Mouse (Mus musculus) stomach, embryonic 16.5 days (tissue): Measurements from ENCODE around the gene Tdgf1. TPM values are rescaled to one million over a fixed set of nuclear protein-coding genes. Genes with fewer than 3 reads are reported as not detected.

Experiments used
- ATAC-seq: fragments of 200-750 bp; cut with Nextera tagmentation; 2 replicates; pipeline ENCODE4 v1.8.0; 2017; ENCODE audit warnings: moderate number of reproducible peaks, moderate TSS enrichment; ENCODE audit not compliant: insufficient read depth, low FRiP score
- H3K27ac ChIP-seq: fragments of 300-500 bp; sonication (generic); 2 replicates; pipeline ENCODE4 v1.5.1; 2014; ENCODE audit warnings: low read length
- H3K27me3 ChIP-seq: fragments of 300-500 bp; sonication (generic); 2 replicates; pipeline ENCODE4 v1.6.1; 2014; ENCODE audit warnings: low read length, control low read depth, mixed read lengths; ENCODE audit not compliant: control insufficient read depth, insufficient read depth
- H3K36me3 ChIP-seq: fragments of 300-500 bp; sonication (generic); 2 replicates; pipeline ENCODE4 v1.6.1; 2014; ENCODE audit warnings: low read length; ENCODE audit not compliant: control insufficient read depth, insufficient read depth
- H3K4me1 ChIP-seq: fragments of 300-500 bp; sonication (generic); 2 replicates; pipeline ENCODE4 v1.6.1; 2014; ENCODE audit warnings: low read length, control low read depth, mixed read lengths; ENCODE audit not compliant: control insufficient read depth, insufficient read depth
- H3K4me2 ChIP-seq: fragments of 300-500 bp; sonication (generic); 2 replicates; pipeline ENCODE4 v1.6.1; 2014; ENCODE audit warnings: low read depth, low read length, mixed read lengths
- H3K4me3 ChIP-seq: fragments of 300-500 bp; sonication (generic); replicated peaks from 2 replicates; pipeline ENCODE4 v1.5.1; 2014; ENCODE audit warnings: mild to moderate bottlenecking, low read length
- H3K9ac ChIP-seq: fragments of 300-500 bp; sonication (generic); 2 replicates; pipeline ENCODE4 v1.6.1; 2014; ENCODE audit warnings: low read length
- H3K9me3 ChIP-seq: fragments of 300-500 bp; sonication (generic); replicated peaks from 2 replicates; pipeline ENCODE4 v1.6.1; 2016; ENCODE audit warnings: low read length, control low read depth; ENCODE audit not compliant: control insufficient read depth
- WGBS: fragments of 180-500 bp; shearing (Covaris S2); extraction: QIAGEN DNeasy Blood & Tissue Kit; methylation state at CpG from one replicate; pipeline ENCODE4 v1.1.7; 2014; 5-methylcytosine and 5-hydroxymethylcytosine counted together
- polyA plus RNA-seq: library from polyadenylated mRNA; unstranded; fragments of >200 nt; fragmentation: Nextera tagmentation; extraction: Ambion mirVana; gene quantifications from 2 replicates; pipeline ENCODE4 v1.2.1, GENCODE M21; 2015

Gene Tdgf1
- polyA plus RNA-seq, 1 experiment from 2014 or later = not detected

DNA sequence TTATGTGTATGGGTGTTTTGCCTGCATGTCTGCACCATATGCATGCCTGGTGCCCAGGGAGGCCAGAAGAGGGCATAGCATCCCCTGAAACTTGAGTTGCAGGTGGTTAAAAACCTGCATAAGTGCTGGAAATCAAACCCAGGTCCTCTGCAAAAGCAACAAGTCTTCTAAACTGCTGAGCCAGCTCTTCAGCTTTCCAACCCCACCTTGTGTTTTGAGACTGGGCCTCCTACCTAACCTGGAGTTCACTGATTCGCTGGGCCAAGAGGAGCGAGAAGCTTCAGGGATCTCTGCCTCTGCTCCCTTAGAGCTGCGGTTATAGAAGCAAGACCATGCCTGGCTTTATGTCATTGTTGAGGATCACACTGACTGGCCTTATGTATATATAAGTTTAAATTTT is 4.2 kb upstream of the Tdgf1 start:
- H3K27me3 ChIP-seq = peaks cover 24% of the 10 kb centered on the region
- no peak overlapping the region for H3K4me2 ChIP-seq
- no peak overlapping the region for H3K9ac ChIP-seq
- ATAC-seq = no peak
- H3K27ac ChIP-seq = no peak overlapping the region
- H3K4me1 ChIP-seq = peaks cover 4% of the 10 kb centered on the region; the same call in 1 of the 2 replicates
- WGBS = 95% methylated on average over 3 of the region's 3 CpGs
- no peak overlapping the region for H3K4me3 ChIP-seq
- H3K36me3 ChIP-seq = no peaks in the 10 kb centered on the region
- no peaks in the 10 kb centered on the region for H3K9me3 ChIP-seq

DNA sequence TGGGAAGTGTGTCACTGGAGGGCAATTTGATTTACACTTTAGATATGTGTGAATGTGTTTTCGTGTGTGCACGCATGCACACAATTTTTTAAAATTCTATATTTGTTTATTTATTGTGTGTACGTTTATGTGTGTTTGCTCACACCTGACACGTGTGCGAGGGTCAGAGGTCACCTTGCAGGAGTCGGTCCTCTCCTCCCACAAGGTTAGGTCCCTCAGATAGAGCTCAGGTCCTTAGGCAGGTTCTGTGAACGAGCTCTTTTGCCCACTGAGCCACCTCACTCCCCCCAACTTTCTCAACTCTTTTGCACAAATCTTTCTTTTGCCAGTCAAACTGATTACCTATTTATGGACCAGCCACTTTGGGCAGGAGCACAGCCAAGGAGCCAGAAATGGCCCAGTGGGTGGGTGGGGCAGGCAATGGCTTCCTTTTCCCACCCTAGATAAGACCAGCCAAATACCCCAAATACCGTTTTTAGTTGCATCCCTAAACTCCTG is 2.9 kb upstream of the Tdgf1 start:
- Histone ChIP-seq H3K4me3 (no peak overlapping the region), H3K4me1 (peaks cover 2% of the 10 kb centered on the region; the same call in 1 of the 2 replicates), H3K27me3 (peaks cover 33% of the 10 kb centered on the region), H3K27ac (no peak overlapping the region), H3K9ac (no peak overlapping the region), H3K4me2 (no peak overlapping the region), H3K9me3 (no peaks in the 10 kb centered on the region), H3K36me3 (no peaks in the 10 kb centered on the region)
- 54% methylated on average over 8 of the region's 8 CpGs for WGBS
- no peak for ATAC-seq

DNA sequence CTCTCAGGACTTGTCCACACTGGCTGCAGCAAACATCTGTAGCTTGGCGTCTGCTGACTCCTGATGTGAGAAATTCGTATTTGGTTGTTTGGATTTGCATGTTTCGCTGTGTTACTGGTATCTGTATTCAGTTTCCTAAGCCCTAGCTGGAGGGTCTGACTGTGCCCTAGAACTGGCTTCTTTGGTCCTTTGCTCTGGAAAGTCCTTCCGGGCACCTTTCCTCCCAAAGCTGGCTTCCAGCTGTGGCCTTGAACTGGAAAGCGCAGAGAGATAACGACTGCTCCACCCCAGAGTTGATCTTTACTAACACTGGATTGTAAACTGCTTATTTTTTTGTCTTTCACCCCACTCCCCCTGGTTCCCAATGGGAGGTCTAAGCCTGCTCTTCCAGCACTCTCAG is 1.9 kb upstream of the Tdgf1 start:
- H3K4me1 ChIP-seq = no peaks in the 10 kb centered on the region
- WGBS = 51% methylated on average over 6 of the region's 6 CpGs
- H3K36me3 ChIP-seq = no peaks in the 10 kb centered on the region
- H3K9me3 ChIP-seq = no peaks in the 10 kb centered on the region
- H3K4me3 ChIP-seq = no peak overlapping the region
- H3K27me3 ChIP-seq = peaks cover 31% of the 10 kb centered on the region
- H3K4me2 ChIP-seq = no peak overlapping the region
- H3K9ac ChIP-seq = no peak overlapping the region
- no peak for ATAC-seq
- H3K27ac ChIP-seq = no peak overlapping the region

DNA sequence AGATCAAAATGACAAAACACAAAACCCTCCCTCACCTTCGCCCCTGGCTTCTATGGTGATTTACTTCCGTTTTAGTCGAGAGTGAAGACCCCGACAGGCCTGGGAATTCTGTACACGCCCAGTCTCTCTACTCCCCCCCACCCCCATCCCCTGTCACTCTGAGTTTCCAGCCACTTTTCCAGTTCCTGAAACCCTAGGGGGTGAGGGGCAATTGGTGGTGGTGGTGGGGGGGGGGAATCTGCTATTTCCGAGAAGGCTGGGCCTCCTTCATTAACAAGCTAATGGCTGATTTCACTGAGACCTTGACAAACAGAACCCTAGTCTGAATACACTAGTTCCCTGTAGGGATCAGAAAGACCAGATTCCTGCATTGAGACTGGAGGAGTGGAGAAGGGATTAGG is 1.3 kb upstream of the Tdgf1 start:
- Histone ChIP-seq H3K27me3 (peaks cover 24% of the 10 kb centered on the region), H3K9ac (no peak overlapping the region), H3K4me3 (no peak overlapping the region), H3K27ac (no peak overlapping the region), H3K9me3 (no peaks in the 10 kb centered on the region), H3K4me2 (no peak overlapping the region), H3K36me3 (no peaks in the 10 kb centered on the region), H3K4me1 (no peaks in the 10 kb centered on the region)
- 23% methylated on average over 6 of the region's 6 CpGs for WGBS
- ATAC-seq = no peak

DNA sequence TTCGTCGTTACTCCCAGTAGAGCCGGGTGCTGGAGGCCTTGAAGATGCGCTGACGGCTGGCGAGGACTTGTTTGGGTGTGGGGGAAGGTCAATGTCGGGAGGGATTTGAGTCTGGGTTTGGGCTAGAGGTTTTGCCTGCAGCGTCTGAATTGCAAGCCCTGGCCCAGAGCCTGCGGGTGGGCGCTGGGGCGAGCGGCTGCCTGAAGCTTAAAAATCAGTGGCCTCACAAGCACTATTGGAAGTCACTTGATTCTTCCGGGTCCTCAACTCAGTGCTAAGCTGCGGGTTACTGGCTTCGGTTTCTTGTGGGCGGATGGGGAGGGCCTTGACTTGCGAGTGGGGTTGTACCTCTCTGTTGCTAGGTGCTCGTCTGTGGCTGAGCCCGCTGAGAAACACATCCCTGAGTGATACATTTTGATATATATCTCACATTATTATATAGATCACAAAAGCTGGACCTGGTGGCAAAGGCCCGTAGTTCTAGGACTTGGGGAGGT is 638 bp upstream of the Tdgf1 start:
- ATAC-seq = no peak
- Histone ChIP-seq H3K27ac (no peak overlapping the region), H3K27me3 (peaks cover 24% of the 10 kb centered on the region), H3K4me1 (no peaks in the 10 kb centered on the region), H3K9me3 (no peaks in the 10 kb centered on the region), H3K4me3 (no peak overlapping the region), H3K9ac (no peak overlapping the region), H3K36me3 (no peaks in the 10 kb centered on the region), H3K4me2 (no peak overlapping the region)
- WGBS = 25% methylated on average over 20 of the region's 20 CpGs

DNA sequence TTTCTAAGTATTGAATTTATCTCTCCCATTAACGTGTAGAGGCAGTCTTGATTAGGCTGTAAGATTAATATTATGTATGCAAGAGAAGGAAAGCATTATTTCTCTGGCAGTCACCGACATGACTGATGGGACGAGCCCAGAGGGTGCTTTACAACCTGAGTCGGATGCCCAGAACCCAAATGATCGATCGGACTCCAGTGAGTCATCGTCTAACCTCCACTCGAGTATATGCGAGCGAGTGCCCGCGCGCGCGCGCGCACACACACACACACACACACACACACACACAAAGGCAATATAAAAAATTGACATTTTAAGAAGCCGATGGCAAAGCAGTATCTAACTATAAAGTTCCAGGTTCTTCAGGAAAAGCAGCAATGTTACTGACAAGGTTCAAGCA is 615 bp downstream of the Tdgf1 start:
- Histone ChIP-seq H3K27me3 (peaks cover 24% of the 10 kb centered on the region), H3K9ac (no peak overlapping the region), H3K36me3 (no peaks in the 10 kb centered on the region), H3K27ac (no peak overlapping the region), H3K9me3 (no peaks in the 10 kb centered on the region), H3K4me2 (no peak overlapping the region), H3K4me3 (no peak overlapping the region), H3K4me1 (no peaks in the 10 kb centered on the region)
- 3% methylated on average over 18 of the region's 18 CpGs for WGBS
- ATAC-seq = no peak

DNA sequence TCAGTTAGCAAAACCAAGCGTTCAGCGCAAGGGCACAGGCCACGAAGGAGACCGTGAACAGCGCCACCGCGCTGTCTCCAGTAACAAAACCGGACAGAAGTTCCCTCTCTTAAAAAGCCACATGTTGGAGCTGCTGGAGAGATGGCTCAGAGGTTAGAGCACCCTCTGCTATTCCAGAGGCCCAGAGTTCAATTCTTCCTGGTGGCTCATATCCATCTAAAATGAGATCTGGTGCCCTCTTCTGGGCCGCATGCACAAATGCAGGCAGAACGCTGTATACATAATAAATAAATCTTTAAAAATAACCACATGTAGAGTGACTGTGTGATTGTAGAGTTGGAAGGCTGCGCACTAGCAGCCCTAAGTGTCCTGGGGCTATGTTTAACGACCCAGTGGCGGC is 1.7 kb downstream of the Tdgf1 start:
- H3K4me3 ChIP-seq = no peak overlapping the region
- 35% methylated on average over 13 of the region's 13 CpGs for WGBS
- H3K27ac ChIP-seq = no peak overlapping the region
- H3K27me3 ChIP-seq = peaks cover 24% of the 10 kb centered on the region
- no peak overlapping the region for H3K4me2 ChIP-seq
- ATAC-seq = no peak
- no peaks in the 10 kb centered on the region for H3K9me3 ChIP-seq
- no peak overlapping the region for H3K9ac ChIP-seq
- no peaks in the 10 kb centered on the region for H3K4me1 ChIP-seq
- H3K36me3 ChIP-seq = no peaks in the 10 kb centered on the region

DNA sequence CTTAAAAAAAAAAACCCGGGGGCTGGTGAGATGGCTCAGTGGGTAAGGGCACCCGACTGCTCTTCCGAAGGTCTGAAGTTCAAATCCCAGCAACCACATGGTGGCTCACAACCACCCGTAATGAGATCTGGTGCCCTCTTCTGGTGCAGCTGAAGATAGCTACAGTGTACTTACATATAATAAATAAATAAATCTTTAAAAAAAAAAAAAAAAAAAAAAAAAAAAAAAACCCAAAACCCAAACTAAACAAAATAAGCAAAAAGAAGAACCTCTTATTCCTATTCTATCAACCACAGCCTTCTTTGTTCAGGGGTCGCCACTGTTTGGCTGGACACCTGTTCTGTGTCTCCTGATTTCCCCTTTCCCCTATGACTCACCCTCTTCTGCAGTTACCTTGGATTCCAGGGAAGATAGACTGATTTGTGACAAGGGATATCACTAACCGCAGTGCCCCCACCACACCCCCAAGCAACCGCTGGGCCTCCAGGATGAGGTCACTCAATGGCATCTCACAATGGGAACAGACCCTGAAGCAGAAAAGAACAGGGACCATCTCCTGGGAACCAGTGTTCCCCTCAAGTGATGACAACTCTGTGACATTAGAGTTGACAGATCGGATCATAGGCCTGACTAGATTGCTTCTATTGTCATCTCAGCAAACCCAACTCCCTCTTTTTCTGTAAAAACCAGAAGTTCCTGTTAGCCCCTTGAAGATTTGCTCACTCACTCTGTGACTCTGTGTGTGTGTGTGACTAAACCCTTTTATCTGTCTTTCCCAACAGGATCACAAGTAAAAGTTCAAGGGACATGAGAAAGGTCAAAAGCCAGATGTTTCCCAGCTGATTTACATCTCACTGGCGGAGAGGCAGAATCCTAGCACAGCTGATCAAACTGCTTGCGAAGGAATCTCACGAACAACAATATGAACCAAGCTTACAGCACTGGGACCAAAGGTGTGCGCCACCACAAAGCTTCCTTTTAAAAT is 8.2 kb downstream of the Tdgf1 start:
- Histone ChIP-seq H3K9me3 (no peaks in the 10 kb centered on the region), H3K4me1 (no peaks in the 10 kb centered on the region), H3K27ac (no peak overlapping the region), H3K36me3 (no peaks in the 10 kb centered on the region), H3K27me3 (no peaks in the 10 kb centered on the region), H3K4me3 (no peak overlapping the region), H3K9ac (no peak overlapping the region), H3K4me2 (no peak overlapping the region)
- ATAC-seq = no peak
- 72% methylated on average over 12 of the region's 12 CpGs for WGBS

DNA sequence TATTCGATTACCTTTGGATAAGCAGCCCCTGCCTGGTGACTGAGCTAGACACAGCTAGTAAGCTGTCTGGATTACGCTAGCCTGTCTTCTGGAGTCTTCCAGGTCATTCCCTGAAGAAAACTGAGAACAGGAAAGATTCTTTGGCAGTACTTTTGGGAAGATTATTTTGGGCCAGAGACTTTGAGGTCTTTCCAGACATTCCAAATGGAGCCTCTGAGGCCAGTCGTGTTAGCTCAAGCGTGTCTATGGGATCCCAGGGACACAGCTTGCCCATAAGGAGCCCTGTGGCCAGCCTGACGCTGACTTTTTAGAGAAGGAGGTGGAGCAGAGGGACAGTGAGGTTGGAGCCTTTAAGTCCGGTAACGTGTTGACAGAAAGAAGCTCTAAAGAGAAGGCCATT is 10.0 kb downstream of the Tdgf1 start:
- Histone ChIP-seq H3K36me3 (no peaks in the 10 kb centered on the region), H3K9me3 (no peaks in the 10 kb centered on the region), H3K27ac (no peak overlapping the region), H3K9ac (no peak overlapping the region), H3K4me3 (no peak overlapping the region), H3K27me3 (no peaks in the 10 kb centered on the region), H3K4me2 (no peak overlapping the region), H3K4me1 (no peaks in the 10 kb centered on the region)
- WGBS = 77% methylated on average over 7 of the region's 7 CpGs
- no peak for ATAC-seq
